Mouse (Mus musculus): Measurements from ENCODE around the gene Phc2. TPM values are rescaled to one million over a fixed set of nuclear protein-coding genes. Genes with fewer than 3 reads are reported as not detected.

The Phc2 gene
- total and polyA plus RNA-seq, 3 experiments = 23.7 to 65.5 TPM; not detected in 1

DNA sequence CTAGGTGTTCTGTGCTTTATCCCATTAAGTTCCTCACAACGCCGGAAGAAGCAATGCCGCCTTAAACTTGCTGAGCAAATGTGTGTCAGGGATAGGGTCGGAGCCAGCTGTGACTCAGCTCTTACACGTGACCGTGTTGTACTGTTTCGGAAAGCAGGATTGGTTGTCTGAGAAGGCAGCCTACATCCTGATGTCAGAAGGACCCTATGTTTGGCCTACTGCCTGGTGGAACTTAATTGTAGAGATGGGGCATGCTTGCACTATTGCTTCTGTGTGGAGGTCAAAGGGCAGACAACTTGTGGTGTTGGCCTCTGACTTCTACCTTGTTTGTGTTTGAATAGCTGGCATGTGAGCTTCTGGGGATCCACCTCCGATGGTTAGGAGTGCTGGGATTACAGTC is 5.7 kb downstream of the Phc2 start:
- H3K79me2 ChIP-seq (ENCODE audit: control insufficient read depth, insufficient read depth, low read length, poor library complexity) = no peaks in the 10 kb centered on the region
- H3K4me1 ChIP-seq (ENCODE audit: control insufficient read depth in 1 of 2, insufficient read depth in 2 of 2, low read length in 2 of 2) = no peaks in the 10 kb centered on the region
- H3K9ac ChIP-seq (ENCODE audit: control insufficient read depth, low read depth, low read length, poor library complexity, severe bottlenecking) = no peak overlapping the region
- H3K27ac ChIP-seq (ENCODE audit: control insufficient read depth, low read depth, low read length) = no peak overlapping the region
- H3K27me3 ChIP-seq (ENCODE audit: control insufficient read depth in 1 of 2, insufficient read depth in 2 of 2, low read length in 2 of 2) = peaks cover 3 to 6% of the 10 kb centered on the region in 2 experiments; a peak in 3 of 4 replicates
- no peak for DNase-seq (ENCODE audit: low read depth, low spot score)
- H3K9me3 ChIP-seq (replicated peaks; ENCODE audit: insufficient read depth, low read length) = no peaks in the 10 kb centered on the region
- no peaks in the 10 kb centered on the region for H3K36me3 ChIP-seq (ENCODE audit: control insufficient read depth in 1 of 2, insufficient read depth in 2 of 2, low read length in 2 of 2)
- TF ChIP-seq MAFK (IDR thresholded peaks at IDR 0.05; ENCODE audit: borderline replicate concordance, low read depth, low read length) (no peak), ZC3H11A (IDR thresholded peaks at IDR 0.05; ENCODE audit: low read depth, low read length) (no peak), BHLHE40 (IDR thresholded peaks at IDR 0.05; ENCODE audit: borderline replicate concordance, low read depth, low read length) (no peak), MYB (IDR thresholded peaks at IDR 0.05; ENCODE audit: low read depth, low read length) (no peak), MAX (IDR thresholded peaks at IDR 0.05; ENCODE audit: low read length) (no peak), EP300 (IDR thresholded peaks at IDR 0.05; ENCODE audit: low read depth in 1 of 2, low read length in 2 of 2) (no peak), ELF1 (IDR thresholded peaks at IDR 0.05; ENCODE audit: low read depth, low read length) (no peak), ZNF384 (IDR thresholded peaks at IDR 0.05; ENCODE audit: low read depth, low read length) (no peak), GATA1 (IDR thresholded peaks at IDR 0.05; ENCODE audit: low read depth, low read length) (no peak)
- H3K4me3 ChIP-seq (ENCODE audit: control insufficient read depth in 1 of 2, insufficient read depth in 1 of 2, low read depth in 2 of 2, low read length in 2 of 2) = no peak overlapping the region

DNA sequence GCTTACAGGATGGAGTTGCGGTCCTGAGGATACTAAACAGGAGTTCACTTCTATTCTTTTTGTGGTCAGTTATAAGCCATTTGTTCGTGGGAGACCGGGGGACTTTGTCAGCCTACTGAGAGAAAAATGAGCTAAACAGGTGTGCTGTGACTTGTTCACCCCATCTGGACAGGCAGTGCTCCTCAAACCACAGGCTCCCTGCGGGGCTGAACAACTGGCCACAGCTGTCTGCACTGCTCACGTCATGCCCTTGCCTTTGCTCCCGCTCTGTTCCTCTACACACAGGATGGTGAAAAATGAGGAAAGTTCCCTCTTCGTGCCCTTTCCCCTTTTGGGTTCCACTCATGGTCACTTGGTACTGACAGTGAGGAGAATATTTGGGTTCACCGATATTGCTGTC is 6.6 kb downstream of the Phc2 start:
- H3K27ac ChIP-seq (ENCODE audit: control insufficient read depth, low read depth, low read length) = no peak overlapping the region
- no peak for DNase-seq (ENCODE audit: low read depth, low spot score)
- H3K4me3 ChIP-seq (ENCODE audit: control insufficient read depth in 1 of 2, insufficient read depth in 1 of 2, low read depth in 2 of 2, low read length in 2 of 2) = no peak overlapping the region
- no peaks in the 10 kb centered on the region for H3K9me3 ChIP-seq (replicated peaks; ENCODE audit: insufficient read depth, low read length)
- H3K36me3 ChIP-seq (ENCODE audit: control insufficient read depth in 1 of 2, insufficient read depth in 2 of 2, low read length in 2 of 2) = no peaks in the 10 kb centered on the region
- TF ChIP-seq SMC3 (IDR thresholded peaks at IDR 0.05; ENCODE audit: low read depth, low read length) = no peak
- no peak for TF ChIP-seq EP300 (IDR thresholded peaks at IDR 0.05; ENCODE audit: low read depth in 1 of 2, low read length in 2 of 2)
- TF ChIP-seq ELF1 (IDR thresholded peaks at IDR 0.05; ENCODE audit: low read depth, low read length) = no peak
- TF ChIP-seq HCFC1 (IDR thresholded peaks at IDR 0.05; ENCODE audit: low read depth, low read length) = no peak
- TF ChIP-seq NELFE (IDR thresholded peaks at IDR 0.05; ENCODE audit: low read depth, low read length) = no peak
- TF ChIP-seq CTCF (IDR thresholded peaks at IDR 0.05 in 2 of 3, conservative IDR thresholded peaks at IDR 0.05 in 1 of 3; ENCODE audit: control insufficient read depth in 1 of 3, insufficient read depth in 1 of 3, low read depth in 2 of 3, low read length in 3 of 3, poor library complexity in 1 of 3, severe bottlenecking in 1 of 3) = no peak
- TF ChIP-seq MYB (IDR thresholded peaks at IDR 0.05; ENCODE audit: low read depth, low read length) = no peak
- no peak for TF ChIP-seq JUND (IDR thresholded peaks at IDR 0.05; ENCODE audit: low read depth, low read length)
- TF ChIP-seq MEF2A (IDR thresholded peaks at IDR 0.05; ENCODE audit: extremely low read depth, insufficient replicate concordance, low read depth, low read length, poor library complexity, severe bottlenecking) = no peak
- TF ChIP-seq KAT2A (conservative IDR thresholded peaks at IDR 0.05; ENCODE audit: low read depth, low read length) = no peak
- TF ChIP-seq CHD2 (IDR thresholded peaks at IDR 0.05; ENCODE audit: low read length) = no peak
- H3K4me1 ChIP-seq (ENCODE audit: control insufficient read depth in 1 of 2, insufficient read depth in 2 of 2, low read length in 2 of 2) = no peaks in the 10 kb centered on the region
- H3K9ac ChIP-seq (ENCODE audit: control insufficient read depth, low read depth, low read length, poor library complexity, severe bottlenecking) = no peak overlapping the region
- H3K27me3 ChIP-seq (ENCODE audit: control insufficient read depth in 1 of 2, insufficient read depth in 2 of 2, low read length in 2 of 2) = peaks cover 3 to 6% of the 10 kb centered on the region in 2 experiments; a peak in 3 of 4 replicates
- no peaks in the 10 kb centered on the region for H3K79me2 ChIP-seq (ENCODE audit: control insufficient read depth, insufficient read depth, low read length, poor library complexity)

All from MEL (cell line).